Mouse (Mus musculus) stomach, embryonic 15.5 days (tissue): ENCODE data around the gene Fermt2. TPM values are rescaled to one million over a fixed set of nuclear protein-coding genes. Genes with fewer than 3 reads are reported as not detected.
A peak's percentile ranks its signal among the peaks of the same experiment; 100 is the strongest.

Experiments used
- ATAC-seq: fragments of 200-750 bp; cut with Nextera tagmentation; 2 replicates; pipeline ENCODE4 v1.8.0; 2017; ENCODE audit warnings: low read depth, moderate number of reproducible peaks, moderate TSS enrichment; ENCODE audit not compliant: insufficient read depth, low FRiP score
- H3K27ac ChIP-seq: fragments of 300-500 bp; sonication (generic); 2 replicates; pipeline ENCODE4 v1.5.1; 2015; ENCODE audit warnings: mild to moderate bottlenecking, inconsistent platforms
- H3K27me3 ChIP-seq: fragments of 300-500 bp; sonication (generic); replicated peaks from 2 replicates; pipeline ENCODE4 v1.6.1; 2015; ENCODE audit warnings: inconsistent platforms
- H3K36me3 ChIP-seq: fragments of 300-500 bp; sonication (generic); 2 replicates; pipeline ENCODE4 v1.6.1; 2015; ENCODE audit warnings: inconsistent platforms
- H3K4me1 ChIP-seq: fragments of 300-500 bp; sonication (generic); 2 replicates; pipeline ENCODE4 v1.6.1; 2015; ENCODE audit warnings: inconsistent platforms
- H3K4me2 ChIP-seq: fragments of 300-500 bp; sonication (generic); 2 replicates; pipeline ENCODE4 v1.6.1; 2015; ENCODE audit warnings: mild to moderate bottlenecking, inconsistent platforms
- H3K4me3 ChIP-seq: fragments of 300-500 bp; sonication (generic); replicated peaks from 2 replicates; pipeline ENCODE4 v1.5.1; 2015; ENCODE audit warnings: inconsistent platforms
- H3K9ac ChIP-seq: fragments of 300-500 bp; sonication (generic); 2 replicates; pipeline ENCODE4 v1.6.1; 2015; ENCODE audit warnings: inconsistent platforms
- H3K9me3 ChIP-seq: fragments of 300-500 bp; sonication (generic); 2 replicates; pipeline ENCODE4 v1.6.1; 2016; ENCODE audit warnings: inconsistent platforms
- WGBS: fragments of 180-500 bp; shearing (Covaris S2); methylation state at CpG from one replicate; pipeline ENCODE4 v1.1.7; 2015; 5-methylcytosine and 5-hydroxymethylcytosine counted together
- polyA plus RNA-seq: library from polyadenylated mRNA; unstranded; fragments of >200 nt; fragmentation: Nextera tagmentation; extraction: Ambion mirVana; gene quantifications from 2 replicates; pipeline ENCODE4 v1.2.1, GENCODE M21; 2015

Fermt2 gene
- polyA plus RNA-seq, 1 experiment from 2014 or later = 200 TPM

DNA sequence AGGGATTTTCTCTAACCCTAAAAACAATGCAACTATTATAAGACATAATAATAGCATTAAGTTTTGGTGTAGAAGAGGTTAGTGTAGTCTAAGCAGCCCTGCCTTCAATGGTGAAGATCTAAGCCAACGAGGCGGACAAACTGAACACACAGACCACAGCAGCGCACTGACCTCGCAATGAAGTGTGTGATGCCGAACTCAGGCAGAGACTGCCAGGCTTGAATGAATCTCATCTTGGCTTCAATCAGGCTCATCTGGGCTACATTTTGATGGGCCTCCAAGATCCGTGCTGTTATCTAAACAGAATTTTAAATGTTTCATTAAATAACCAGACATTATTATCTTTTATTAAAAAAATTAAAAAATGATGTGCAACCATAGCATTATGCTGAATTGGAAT lies 68.0 kb downstream of the Fermt2 start:
- ATAC-seq = no peak
- peaks cover 37% of the 10 kb centered on the region; the same call in 1 of the 2 replicates for H3K36me3 ChIP-seq
- H3K4me3 ChIP-seq = no peak overlapping the region
- H3K4me1 ChIP-seq = peaks cover 14% of the 10 kb centered on the region; the same call in 1 of the 2 replicates
- WGBS = 91% methylated on average over 6 of the region's 6 CpGs
- H3K9me3 ChIP-seq = no peaks in the 10 kb centered on the region
- H3K27me3 ChIP-seq = no peaks in the 10 kb centered on the region
- no peak overlapping the region for H3K9ac ChIP-seq
- H3K4me2 ChIP-seq = no peak overlapping the region
- H3K27ac ChIP-seq = no peak overlapping the region

DNA sequence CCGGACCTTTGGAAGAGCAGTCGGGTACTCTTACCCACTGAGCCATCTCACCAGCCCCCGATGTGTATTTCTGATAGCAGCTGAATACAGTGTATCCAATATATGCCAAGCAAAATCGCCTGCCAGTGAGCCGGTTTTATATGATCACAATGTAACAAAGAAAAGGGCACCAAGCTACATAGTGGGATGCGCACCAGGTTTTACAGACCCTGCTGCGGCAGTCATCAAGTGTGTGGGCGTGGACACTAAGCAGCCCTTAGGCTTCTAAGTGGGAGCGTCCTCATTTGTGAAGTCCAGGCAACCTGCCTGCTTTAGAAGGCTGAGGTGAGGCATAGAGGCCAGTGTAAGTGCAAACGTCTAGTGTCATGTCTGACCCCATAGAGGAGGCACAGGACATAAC lies 69.4 kb downstream of the Fermt2 start:
- no peaks in the 10 kb centered on the region for H3K9me3 ChIP-seq
- H3K27me3 ChIP-seq = no peaks in the 10 kb centered on the region
- H3K4me1 ChIP-seq = peaks cover 16% of the 10 kb centered on the region; the same call in 1 of the 2 replicates
- peaks cover 25% of the 10 kb centered on the region; the same call in 1 of the 2 replicates for H3K36me3 ChIP-seq
- no peak for ATAC-seq
- H3K4me2 ChIP-seq = no peak overlapping the region
- no peak overlapping the region for H3K9ac ChIP-seq
- no peak overlapping the region for H3K27ac ChIP-seq
- no peak overlapping the region for H3K4me3 ChIP-seq
- WGBS = 89% methylated on average over 10 of the region's 10 CpGs

DNA sequence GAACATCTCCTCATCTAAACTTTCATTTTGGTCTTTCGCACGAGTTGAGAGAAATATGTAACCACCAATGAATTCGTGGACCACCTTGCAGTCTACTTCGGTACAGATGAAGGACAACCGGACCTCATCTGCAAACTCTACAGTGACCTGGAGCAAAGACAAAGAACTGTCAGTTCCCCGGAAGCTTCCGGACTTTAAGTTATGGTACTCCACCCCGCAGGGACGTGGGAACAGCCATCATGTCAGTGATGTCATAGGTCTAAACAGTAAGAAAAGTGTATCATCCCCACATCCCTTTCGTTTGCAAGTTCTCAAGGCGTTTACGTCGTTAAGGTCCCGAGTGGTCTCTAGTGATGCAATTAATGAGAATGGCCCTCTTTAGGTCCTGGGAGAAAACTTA lies 70.0 kb downstream of the Fermt2 start:
- H3K27me3 ChIP-seq = no peaks in the 10 kb centered on the region
- no peaks in the 10 kb centered on the region for H3K9me3 ChIP-seq
- H3K4me1 ChIP-seq = peaks cover 16% of the 10 kb centered on the region; the same call in 1 of the 2 replicates
- H3K36me3 ChIP-seq = peaks cover 24% of the 10 kb centered on the region; the same call in 1 of the 2 replicates
- H3K9ac ChIP-seq = no peak overlapping the region
- no peak for ATAC-seq
- H3K4me2 ChIP-seq = no peak overlapping the region
- H3K27ac ChIP-seq = no peak overlapping the region
- H3K4me3 ChIP-seq = no peak overlapping the region
- 92% methylated on average over 14 of the region's 14 CpGs for WGBS

DNA sequence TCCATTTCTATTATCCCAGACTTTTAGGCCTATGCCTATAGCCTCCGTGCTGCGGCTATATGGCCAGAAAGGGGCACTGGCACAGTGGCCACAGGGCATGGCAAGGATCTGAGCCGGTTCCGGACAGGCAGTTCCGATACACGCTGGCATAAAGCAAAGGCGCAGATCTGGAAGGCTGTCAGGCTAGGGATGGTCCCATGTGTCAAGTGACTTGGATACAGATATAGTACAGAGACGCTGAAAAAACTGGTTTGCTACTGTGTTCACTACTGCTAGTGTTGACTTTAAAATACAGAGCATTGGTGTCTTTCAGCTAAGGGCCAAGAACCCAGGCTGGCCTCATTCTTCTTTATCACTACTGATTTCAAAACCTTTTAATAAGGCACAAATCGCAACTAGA lies 72.9 kb downstream of the Fermt2 start:
- 85% methylated on average over 9 of the region's 9 CpGs for WGBS
- H3K27ac ChIP-seq = no peak overlapping the region; the same call in 1 of the 2 replicates

DNA sequence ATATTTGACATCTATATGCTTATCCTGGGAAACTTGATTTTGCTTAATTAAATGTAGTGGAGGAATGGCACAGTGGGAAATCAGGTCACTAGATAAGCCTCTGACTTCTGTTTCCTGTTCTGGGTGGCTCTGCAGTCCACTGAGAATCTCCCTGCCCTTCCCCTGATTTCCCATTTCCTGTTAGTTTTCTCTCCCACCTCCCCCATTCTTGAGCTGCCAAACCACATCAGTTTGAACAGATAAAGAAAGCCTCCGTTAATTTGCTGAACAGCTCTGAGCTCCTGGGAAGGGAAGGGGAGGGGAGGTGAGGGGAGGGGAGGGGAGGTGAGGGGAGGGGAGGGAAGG lies 73.4 kb downstream of the Fermt2 start:
- Histone ChIP-seq H3K36me3 (peaks cover 11% of the 10 kb centered on the region; the same call in 1 of the 2 replicates), H3K4me3 (no peak overlapping the region), H3K27ac (peak overlapping the region; percentile 18; the same call in 1 of the 2 replicates), H3K4me1 (peaks cover 21% of the 10 kb centered on the region), H3K9ac (no peak overlapping the region), H3K27me3 (no peaks in the 10 kb centered on the region), H3K4me2 (no peak overlapping the region), H3K9me3 (no peaks in the 10 kb centered on the region)
- peak; percentile 19; the same call in 1 of the 2 replicates for ATAC-seq
- WGBS = no CpG with 5 or more reads among the region's 1 CpGs

More for the DNA sequence above, 72.9 kb downstream of the Fermt2 start:
- Histone ChIP-seq H3K9me3 (no peaks in the 10 kb centered on the region), H3K4me1 (peaks cover 21% of the 10 kb centered on the region), H3K36me3 (peaks cover 17% of the 10 kb centered on the region; the same call in 1 of the 2 replicates), H3K27me3 (no peaks in the 10 kb centered on the region), H3K4me3 (no peak overlapping the region), H3K9ac (no peak overlapping the region), H3K4me2 (no peak overlapping the region)
- no peak for ATAC-seq

DNA sequence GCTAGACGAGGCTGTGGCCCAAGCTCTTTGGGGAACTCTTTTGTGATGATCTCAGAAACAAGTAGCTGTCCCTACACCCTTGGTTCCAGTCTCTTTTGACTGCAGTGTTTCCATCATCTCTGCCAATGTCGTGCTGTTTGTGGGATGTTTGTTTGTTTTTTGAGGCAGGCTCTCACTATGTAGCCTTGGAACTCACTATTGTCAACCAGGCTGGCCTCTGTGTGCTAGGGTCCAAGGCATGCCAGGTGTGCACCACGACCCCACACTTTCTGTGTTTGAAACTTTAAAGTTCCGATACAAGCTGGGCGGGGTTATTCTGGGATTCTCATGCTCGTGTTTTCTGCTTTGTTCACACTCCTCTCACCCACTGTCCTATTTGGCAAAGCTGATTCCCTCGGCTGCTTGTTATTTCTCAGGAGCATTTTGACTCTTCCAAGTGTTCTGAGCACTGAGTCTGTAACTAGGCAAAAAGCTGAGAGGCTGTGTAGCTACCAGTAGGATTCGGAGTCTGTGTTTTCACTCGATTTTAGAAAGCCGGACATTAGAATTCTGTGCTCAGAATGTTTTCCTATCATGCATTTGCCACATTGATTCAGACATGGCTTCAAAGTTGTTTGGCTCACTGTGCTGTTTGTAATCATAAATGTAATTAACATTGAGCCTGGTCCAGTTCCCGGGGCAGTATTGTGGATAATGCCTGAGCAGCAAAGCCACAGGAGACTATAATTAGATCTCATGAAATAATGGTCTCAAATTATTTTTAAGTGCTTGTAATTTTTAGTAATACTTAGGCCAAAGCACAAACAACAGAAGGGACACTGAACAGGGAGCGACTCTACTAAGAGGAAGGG lies 74.0 kb downstream of the Fermt2 start:
- H3K4me3 ChIP-seq = no peak overlapping the region
- H3K9ac ChIP-seq = no peak overlapping the region
- H3K27me3 ChIP-seq = no peaks in the 10 kb centered on the region
- H3K9me3 ChIP-seq = no peaks in the 10 kb centered on the region
- H3K27ac ChIP-seq = peak overlapping the region; percentile 18
- H3K4me1 ChIP-seq = peaks cover 24% of the 10 kb centered on the region
- WGBS = 58% methylated on average over 12 of the region's 12 CpGs
- peaks cover 8% of the 10 kb centered on the region; the same call in 1 of the 2 replicates for H3K36me3 ChIP-seq
- ATAC-seq = no peak
- no peak overlapping the region for H3K4me2 ChIP-seq

DNA sequence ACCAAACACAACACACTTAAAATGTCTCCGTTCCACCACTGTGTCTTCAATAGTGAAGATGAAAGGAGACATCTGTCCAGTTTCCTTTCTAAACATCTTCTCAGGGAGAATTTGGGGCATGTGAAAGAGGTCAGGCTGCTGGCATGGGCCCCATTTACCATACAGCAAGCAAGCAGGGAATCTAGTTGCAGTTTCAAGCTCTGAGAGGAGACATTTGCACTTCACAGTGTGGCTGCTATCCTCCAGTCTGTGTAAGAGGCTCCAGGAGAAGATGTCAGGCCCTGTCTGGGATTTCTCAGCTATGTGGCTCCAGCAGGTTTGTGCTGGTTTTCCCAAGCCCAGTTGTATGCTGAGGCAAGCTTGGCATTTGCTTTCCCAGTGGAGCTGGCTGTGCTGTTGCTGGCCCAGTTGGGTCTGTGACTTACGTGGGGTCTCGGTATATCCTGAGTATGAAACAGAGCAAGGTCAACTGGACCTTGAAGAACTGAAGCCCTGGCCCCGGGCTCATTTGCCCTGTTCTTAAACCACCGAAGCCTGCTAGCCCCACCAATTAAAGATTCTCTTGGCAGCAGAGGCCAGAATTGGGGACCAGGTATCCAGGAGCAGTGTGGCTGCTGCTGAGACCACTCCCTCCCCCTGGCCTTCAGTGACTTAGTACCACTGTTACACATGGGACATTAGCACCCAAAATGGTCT lies 76.2 kb downstream of the Fermt2 start:
- H3K27ac ChIP-seq = peak overlapping the region; percentile 67
- ATAC-seq = no peak
- no peak overlapping the region for H3K4me2 ChIP-seq
- H3K4me3 ChIP-seq = no peak overlapping the region
- no peaks in the 10 kb centered on the region for H3K27me3 ChIP-seq
- 0 out of 2 replicates have a peak, but pooled peaks cover 6% of the 10 kb centered on the region for H3K36me3 ChIP-seq
- no peak overlapping the region for H3K9ac ChIP-seq
- 63% methylated on average over 5 of the region's 5 CpGs for WGBS
- peaks cover 24% of the 10 kb centered on the region for H3K4me1 ChIP-seq
- H3K9me3 ChIP-seq = no peaks in the 10 kb centered on the region

DNA sequence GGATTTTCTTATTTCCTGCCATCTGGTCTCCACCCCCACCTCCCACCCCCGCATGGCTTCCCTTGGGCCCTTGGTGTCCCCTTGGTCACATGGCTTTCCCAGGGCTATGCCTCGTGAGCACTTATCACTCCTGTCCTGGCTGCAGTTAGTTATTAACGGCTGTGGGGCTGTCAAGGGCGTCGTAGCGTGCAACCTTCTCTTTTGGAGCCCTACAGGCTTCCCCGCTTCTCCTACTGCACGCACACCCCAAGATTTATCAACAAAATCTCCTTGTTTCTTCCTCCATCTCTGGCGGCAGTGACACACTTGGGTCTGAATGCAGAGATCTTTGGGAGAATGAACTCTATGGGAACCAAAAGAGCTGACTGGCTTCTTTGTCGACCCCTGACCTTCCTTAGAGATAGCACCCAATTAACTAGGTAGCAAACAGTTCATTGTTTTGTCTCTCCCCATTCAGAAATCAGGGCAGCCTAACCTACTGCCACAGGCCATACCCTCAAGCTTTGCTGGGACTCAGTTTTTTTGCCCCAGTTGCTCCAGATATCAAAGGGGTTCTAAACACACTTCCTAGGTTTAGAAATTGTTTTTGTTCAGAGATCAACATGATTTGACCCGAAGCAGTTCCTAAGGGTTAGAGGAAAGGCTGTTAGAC lies 76.9 kb downstream of the Fermt2 start:
- Histone ChIP-seq H3K36me3 (no peaks in the 10 kb centered on the region), H3K9ac (no peak overlapping the region), H3K9me3 (no peaks in the 10 kb centered on the region), H3K4me1 (peaks cover 24% of the 10 kb centered on the region), H3K4me2 (no peak overlapping the region; the same call in 1 of the 2 replicates), H3K27ac (peak overlapping the region; percentile 67; the same call in 1 of the 2 replicates), H3K27me3 (no peaks in the 10 kb centered on the region), H3K4me3 (no peak overlapping the region)
- WGBS = 13% methylated on average over 11 of the region's 11 CpGs
- ATAC-seq = peak; percentile 70

DNA sequence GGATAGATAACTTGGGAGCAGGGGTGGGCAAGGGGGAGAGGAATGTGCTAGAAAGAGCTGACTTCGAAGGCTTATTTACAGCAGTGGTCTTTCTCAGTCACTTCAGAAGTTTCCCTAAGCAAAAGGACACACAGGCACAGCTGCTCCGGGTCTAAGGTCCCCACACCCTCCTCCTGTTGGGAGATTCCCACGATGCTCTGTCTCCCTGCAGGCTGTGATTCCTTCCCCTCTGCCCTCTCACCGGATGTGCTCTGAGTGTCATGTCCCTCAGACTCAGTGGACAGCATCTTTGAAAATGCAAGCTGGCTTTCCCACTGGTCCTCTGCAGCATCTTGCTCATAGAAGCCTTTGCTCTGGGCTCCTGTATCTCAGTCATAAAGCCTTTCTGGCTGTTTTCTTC lies 77.8 kb downstream of the Fermt2 start:
- ATAC-seq = no peak
- Histone ChIP-seq H3K36me3 (no peaks in the 10 kb centered on the region), H3K4me2 (no peak overlapping the region), H3K27me3 (no peaks in the 10 kb centered on the region), H3K4me3 (no peak overlapping the region), H3K9ac (no peak overlapping the region), H3K4me1 (peaks cover 24% of the 10 kb centered on the region), H3K27ac (peak overlapping the region; percentile 67), H3K9me3 (no peaks in the 10 kb centered on the region)
- WGBS = 34% methylated on average over 4 of the region's 4 CpGs

DNA sequence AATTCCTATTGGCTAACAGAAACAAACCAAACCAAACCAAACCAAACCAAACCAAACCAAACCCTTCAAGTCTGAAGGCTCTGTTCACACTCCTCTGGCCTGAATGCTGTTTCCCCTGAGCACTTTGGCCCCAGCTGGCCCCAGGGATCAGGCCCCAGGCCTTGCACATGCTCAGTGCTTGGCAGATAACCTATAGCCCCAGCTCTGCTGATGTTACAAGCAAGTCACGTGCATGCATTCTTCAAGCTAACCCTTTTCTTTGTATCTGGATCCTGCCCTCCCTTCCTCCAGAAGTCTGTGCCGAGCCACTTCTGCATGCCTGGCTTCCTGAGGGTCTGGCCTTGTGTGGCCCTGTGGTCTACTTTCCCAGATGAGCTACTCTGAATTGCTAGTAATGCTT lies 78.8 kb downstream of the Fermt2 start:
- Histone ChIP-seq H3K27me3 (no peaks in the 10 kb centered on the region), H3K4me2 (no peak overlapping the region), H3K4me1 (peaks cover 21% of the 10 kb centered on the region), H3K9ac (no peak overlapping the region), H3K4me3 (no peak overlapping the region), H3K9me3 (no peaks in the 10 kb centered on the region), H3K27ac (no peak overlapping the region), H3K36me3 (no peaks in the 10 kb centered on the region)
- no peak for ATAC-seq
- WGBS = 47% methylated on average over 2 of the region's 2 CpGs

DNA sequence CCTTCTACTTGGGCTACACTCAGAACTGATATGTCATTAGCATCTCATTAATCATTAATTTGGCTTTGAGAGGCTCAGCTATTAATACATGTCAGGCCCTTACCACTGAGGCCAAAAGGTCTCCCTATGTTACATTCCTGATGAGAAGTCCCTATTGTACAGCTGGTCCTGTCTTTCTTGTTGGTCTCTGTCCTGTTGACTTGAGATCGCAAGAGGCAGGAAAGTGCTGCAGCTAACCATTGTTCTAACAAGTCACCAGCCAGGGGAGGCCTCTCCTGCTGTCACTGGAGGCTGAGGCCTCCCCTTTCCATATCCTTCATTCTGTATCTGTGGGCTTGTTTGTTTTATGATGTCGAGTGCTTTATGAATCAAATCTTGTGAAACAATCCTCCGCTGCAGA lies 83.1 kb downstream of the Fermt2 start:
- H3K9ac ChIP-seq = no peak overlapping the region
- no peak overlapping the region for H3K4me3 ChIP-seq
- H3K4me1 ChIP-seq = peaks cover 14% of the 10 kb centered on the region; the same call in 1 of the 2 replicates
- no peak overlapping the region for H3K4me2 ChIP-seq
- no peaks in the 10 kb centered on the region for H3K27me3 ChIP-seq
- no peaks in the 10 kb centered on the region for H3K36me3 ChIP-seq
- H3K27ac ChIP-seq = no peak overlapping the region
- no peak for ATAC-seq
- no peaks in the 10 kb centered on the region for H3K9me3 ChIP-seq
- WGBS = 54% methylated on average over 3 of the region's 3 CpGs
